Mouse (Mus musculus): Measurements from ENCODE around the gene 9130213A22Rik. TPM values are rescaled to one million over a fixed set of nuclear protein-coding genes. Genes with fewer than 3 reads are reported as not detected.

Gene 9130213A22Rik
- polyA plus RNA-seq, 1 experiment from 2014 or later, result 0.25 TPM

GRCm38 (mm10) chr11:69088103-69088855 lies 34.1 kb downstream of the 9130213A22Rik start, which contains the start of gene Vamp2:
Gene Vamp2, plus strand, starts transcription at chr11:69088490.
- peaks cover 15% of the 10 kb centered on the region; the same call in 1 of the 2 replicates for H3K36me3 ChIP-seq (ENCODE audit: insufficient read depth, low read length)
- WGBS, result under 1% methylated on average over 59 of the region's 67 CpGs
- DNase-seq (ENCODE audit: low spot score), result peak; percentile 88
- H3K4me2 ChIP-seq (ENCODE audit: low read length), result peak within 1 kb of the TSS; percentile 95
- peak within 1 kb of the TSS; percentile 98 for H3K27ac ChIP-seq
- peak within 1 kb of the TSS; percentile 100 for H3K4me3 ChIP-seq (replicated peaks; ENCODE audit: low read depth, low read length)
- ATAC-seq (replicated peaks; ENCODE audit: low FRiP score, low read depth), result peak; percentile 76
- H3K4me1 ChIP-seq (replicated peaks; ENCODE audit: insufficient read depth, low read length), result peaks cover 12% of the 10 kb centered on the region
- peak within 1 kb of the TSS; percentile 100 for H3K9ac ChIP-seq (ENCODE audit: low read depth, low read length)
- H3K9me3 ChIP-seq (replicated peaks; ENCODE audit: low read length), result no peaks in the 10 kb centered on the region
- TF ChIP-seq CTCF (IDR thresholded peaks at IDR 0.05; ENCODE audit: low read depth), result no peak
- no peaks in the 10 kb centered on the region for H3K27me3 ChIP-seq (ENCODE audit: insufficient read depth, low read length)

GRCm38 (mm10) chr11:69087597-69087996 lies 34.8 kb downstream of the 9130213A22Rik start:
- WGBS, result 56% methylated on average over 2 of the region's 2 CpGs
- H3K9ac ChIP-seq (ENCODE audit: low read depth, low read length), result no peak overlapping the region
- peaks cover 13% of the 10 kb centered on the region; the same call in 1 of the 2 replicates for H3K36me3 ChIP-seq (ENCODE audit: insufficient read depth, low read length)
- H3K27ac ChIP-seq, result peak overlapping the region; percentile 98
- peak overlapping the region; percentile 95; the same call in 1 of the 2 replicates for H3K4me2 ChIP-seq (ENCODE audit: low read length)
- no peaks in the 10 kb centered on the region for H3K9me3 ChIP-seq (replicated peaks; ENCODE audit: low read length)
- DNase-seq (ENCODE audit: low spot score) (no peak), ATAC-seq (replicated peaks; ENCODE audit: low FRiP score, low read depth) (no peak)
- no peak for TF ChIP-seq CTCF (IDR thresholded peaks at IDR 0.05; ENCODE audit: low read depth)
- H3K27me3 ChIP-seq (ENCODE audit: insufficient read depth, low read length), result no peaks in the 10 kb centered on the region
- no peak overlapping the region for H3K4me3 ChIP-seq (replicated peaks; ENCODE audit: low read depth, low read length)
- peaks cover 12% of the 10 kb centered on the region for H3K4me1 ChIP-seq (replicated peaks; ENCODE audit: insufficient read depth, low read length)

GRCm38 (mm10) chr11:69087082-69087481 lies 35.3 kb downstream of the 9130213A22Rik start:
- 27% methylated on average over 4 of the region's 4 CpGs for WGBS
- peak; percentile 23 for ATAC-seq (replicated peaks; ENCODE audit: low FRiP score, low read depth)
- Histone ChIP-seq H3K4me1 (replicated peaks; ENCODE audit: insufficient read depth, low read length) (peaks cover 12% of the 10 kb centered on the region), H3K4me3 (replicated peaks; ENCODE audit: low read depth, low read length) (no peak overlapping the region), H3K27me3 (ENCODE audit: insufficient read depth, low read length) (no peaks in the 10 kb centered on the region), H3K9me3 (replicated peaks; ENCODE audit: low read length) (no peaks in the 10 kb centered on the region), H3K9ac (ENCODE audit: low read depth, low read length) (no peak overlapping the region), H3K4me2 (ENCODE audit: low read length) (no peak overlapping the region), H3K36me3 (ENCODE audit: insufficient read depth, low read length) (peaks cover 12% of the 10 kb centered on the region; the same call in 1 of the 2 replicates), H3K27ac (peak overlapping the region; percentile 98)
- TF ChIP-seq CTCF (IDR thresholded peaks at IDR 0.05; ENCODE audit: low read depth), result no peak
- DNase-seq (ENCODE audit: low spot score), result peak; percentile 82

GRCm38 (mm10) chr11:69086390-69086789 lies 36.0 kb downstream of the 9130213A22Rik start:
- H3K4me1 ChIP-seq (replicated peaks; ENCODE audit: insufficient read depth, low read length), result peaks cover 12% of the 10 kb centered on the region
- WGBS, result 44% methylated on average over 6 of the region's 6 CpGs
- H3K36me3 ChIP-seq (ENCODE audit: insufficient read depth, low read length), result peaks cover 7% of the 10 kb centered on the region; the same call in 1 of the 2 replicates
- no peak overlapping the region for H3K4me3 ChIP-seq (replicated peaks; ENCODE audit: low read depth, low read length)
- no peak overlapping the region for H3K4me2 ChIP-seq (ENCODE audit: low read length)
- TF ChIP-seq CTCF (IDR thresholded peaks at IDR 0.05; ENCODE audit: low read depth), result no peak
- H3K9ac ChIP-seq (ENCODE audit: low read depth, low read length), result no peak overlapping the region
- ATAC-seq (replicated peaks; ENCODE audit: low FRiP score, low read depth), result no peak
- no peaks in the 10 kb centered on the region for H3K9me3 ChIP-seq (replicated peaks; ENCODE audit: low read length)
- H3K27me3 ChIP-seq (ENCODE audit: insufficient read depth, low read length), result no peaks in the 10 kb centered on the region
- 0 out of 2 replicates have a peak overlapping the region, but pooled peaks have one; percentile 98 for H3K27ac ChIP-seq
- peak; percentile 11 for DNase-seq (ENCODE audit: low spot score)

GRCm38 (mm10) chr11:69085608-69086007 lies 36.8 kb downstream of the 9130213A22Rik start:
- TF ChIP-seq CTCF (IDR thresholded peaks at IDR 0.05; ENCODE audit: low read depth), result no peak
- H3K9me3 ChIP-seq (replicated peaks; ENCODE audit: low read length), result no peaks in the 10 kb centered on the region
- ATAC-seq (replicated peaks; ENCODE audit: low FRiP score, low read depth) (no peak), DNase-seq (ENCODE audit: low spot score) (no peak)
- H3K9ac ChIP-seq (ENCODE audit: low read depth, low read length), result no peak overlapping the region
- H3K27ac ChIP-seq, result no peak overlapping the region
- 0 out of 2 replicates have a peak, but pooled peaks cover 4% of the 10 kb centered on the region for H3K36me3 ChIP-seq (ENCODE audit: insufficient read depth, low read length)
- no peaks in the 10 kb centered on the region for H3K27me3 ChIP-seq (ENCODE audit: insufficient read depth, low read length)
- H3K4me1 ChIP-seq (replicated peaks; ENCODE audit: insufficient read depth, low read length), result peaks cover 12% of the 10 kb centered on the region
- H3K4me3 ChIP-seq (replicated peaks; ENCODE audit: low read depth, low read length), result no peak overlapping the region
- WGBS, result 59% methylated on average over 6 of the region's 6 CpGs
- no peak overlapping the region for H3K4me2 ChIP-seq (ENCODE audit: low read length)

DNA sequence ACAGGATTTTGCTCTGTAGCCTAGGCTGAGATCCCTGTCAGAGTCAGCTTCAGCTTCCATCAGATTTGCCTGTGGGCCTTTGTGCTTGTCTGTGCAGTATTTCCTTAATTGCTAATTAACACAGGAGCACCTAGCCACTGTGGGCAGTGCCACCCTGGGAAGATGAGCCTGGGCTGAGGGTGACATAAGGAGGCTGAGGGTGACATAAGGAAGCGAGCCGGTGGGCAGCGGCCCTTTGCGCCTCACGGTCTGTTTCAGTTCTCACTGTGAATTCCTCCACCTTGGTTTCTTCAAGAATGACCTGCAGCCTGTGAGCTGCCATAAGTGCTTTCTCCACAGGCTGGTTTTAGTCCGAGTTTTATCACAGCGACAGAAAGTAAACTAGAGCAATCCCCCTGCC lies 40.8 kb downstream of the 9130213A22Rik start:
- H3K4me3 ChIP-seq (replicated peaks; ENCODE audit: low read depth, low read length), result no peak overlapping the region
- no peaks in the 10 kb centered on the region for H3K4me1 ChIP-seq (replicated peaks; ENCODE audit: insufficient read depth, low read length)
- no peaks in the 10 kb centered on the region for H3K9me3 ChIP-seq (replicated peaks; ENCODE audit: low read length)
- no peak for ATAC-seq (replicated peaks; ENCODE audit: low FRiP score, low read depth)
- no peak for TF ChIP-seq CTCF (IDR thresholded peaks at IDR 0.05; ENCODE audit: low read depth)
- no peak overlapping the region for H3K4me2 ChIP-seq (ENCODE audit: low read length)
- 74% methylated on average over 7 of the region's 7 CpGs for WGBS
- H3K36me3 ChIP-seq (ENCODE audit: insufficient read depth, low read length), result no peaks in the 10 kb centered on the region
- H3K27ac ChIP-seq, result no peak overlapping the region
- no peak for DNase-seq (ENCODE audit: low spot score)
- H3K27me3 ChIP-seq (ENCODE audit: insufficient read depth, low read length), result no peaks in the 10 kb centered on the region
- no peak overlapping the region for H3K9ac ChIP-seq (ENCODE audit: low read depth, low read length)
